Mouse (Mus musculus): ENCODE measurements at regions not wholly inside any gene's neighbourhood (a gene's known extent, or its start where the extent isn't known, plus 50 kb on each side); places are given as distances from the start of the nearest gene placed in this dataset.
"Not testable (repeated sequence)": the region's sequence is repeated elsewhere in the genome, so short reads cannot be mapped to it uniquely, and the experiment has no call there.

GRCm38 (mm10) chr10:95736743-95737142 is 63.5 kb upstream of the Anapc15-ps start:
- not testable (repeated sequence) for ATAC-seq (replicated peaks in 1 of 2; ENCODE audit: insufficient read depth in 1 of 2, low FRiP score in 2 of 2, low TSS enrichment in 1 of 2, low read depth in 1 of 2, poor library complexity in 2 of 2, severe bottlenecking in 2 of 2)

- ATAC-seq (replicated peaks in 1 of 2; ENCODE audit: insufficient read depth in 1 of 2, low FRiP score in 2 of 2, low TSS enrichment in 1 of 2, low read depth in 1 of 2, poor library complexity in 2 of 2, severe bottlenecking in 2 of 2), result no peak
Measured at GRCm38 (mm10) chr10:95731001-95731400, 57.8 kb upstream of the Anapc15-ps start.

- no peak for ATAC-seq (replicated peaks in 1 of 2; ENCODE audit: insufficient read depth in 1 of 2, low FRiP score in 2 of 2, low TSS enrichment in 1 of 2, low read depth in 1 of 2, poor library complexity in 2 of 2, severe bottlenecking in 2 of 2)
Measured at GRCm38 (mm10) chr10:95729890-95730289, 56.6 kb upstream of the Anapc15-ps start.

GRCm38 (mm10) chr10:95725910-95726309 is 52.7 kb upstream of the Anapc15-ps start:
- ATAC-seq (replicated peaks in 1 of 2; ENCODE audit: insufficient read depth in 1 of 2, low FRiP score in 2 of 2, low TSS enrichment in 1 of 2, low read depth in 1 of 2, poor library complexity in 2 of 2, severe bottlenecking in 2 of 2), result no peak

GRCm38 (mm10) chr10:95725349-95725748 is 52.1 kb upstream of the Anapc15-ps start:
- no peak for ATAC-seq (replicated peaks in 1 of 2; ENCODE audit: insufficient read depth in 1 of 2, low FRiP score in 2 of 2, low TSS enrichment in 1 of 2, low read depth in 1 of 2, poor library complexity in 2 of 2, severe bottlenecking in 2 of 2)
